Mouse (Mus musculus) intestine, embryonic 14.5 days (tissue): ENCODE measurements around the gene Eipr1. TPM values are rescaled to one million over a fixed set of nuclear protein-coding genes. Genes with fewer than 3 reads are reported as not detected.
A peak's percentile ranks its signal among the peaks of the same experiment; 100 is the strongest.

ENCODE experiments used
- ATAC-seq: fragments of 200-750 bp; cut with Nextera tagmentation; replicated peaks from 2 replicates; pipeline ENCODE4 v1.8.0; 2017; ENCODE audit warnings: low read depth, moderate number of reproducible peaks, moderate TSS enrichment, moderate library complexity; ENCODE audit not compliant: low FRiP score, low TSS enrichment
- DNase-seq: peaks from one replicate; pipeline ENCODE4 v3.0.0-alpha.2; 2018; ENCODE audit warnings: low spot score
- H3K27ac ChIP-seq: fragments of 300-500 bp; sonication (generic); 2 replicates; pipeline ENCODE4 v1.5.1; 2014; ENCODE audit warnings: low read depth, mild to moderate bottlenecking, control low read depth
- H3K27me3 ChIP-seq: fragments of 300-500 bp; sonication (generic); replicated peaks from 2 replicates; pipeline ENCODE4 v1.6.1; 2014; ENCODE audit warnings: low read length, control low read depth; ENCODE audit not compliant: control insufficient read depth, insufficient read depth
- H3K36me3 ChIP-seq: fragments of 300-500 bp; sonication (generic); 2 replicates; pipeline ENCODE4 v1.6.1; 2014; ENCODE audit warnings: low read length, control low read depth; ENCODE audit not compliant: control insufficient read depth, insufficient read depth
- H3K4me1 ChIP-seq: fragments of 300-500 bp; sonication (generic); replicated peaks from 2 replicates; pipeline ENCODE4 v1.6.1; 2014; ENCODE audit warnings: low read length, control low read depth, mixed read lengths; ENCODE audit not compliant: control insufficient read depth, insufficient read depth
- H3K4me2 ChIP-seq: fragments of 300-500 bp; sonication (generic); 2 replicates; pipeline ENCODE4 v1.6.1; 2014; ENCODE audit warnings: low read length
- H3K4me3 ChIP-seq: fragments of 300-500 bp; sonication (generic); 2 replicates; pipeline ENCODE4 v1.5.1; 2014; ENCODE audit warnings: low read depth, low read length, control low read depth, mixed read lengths
- H3K9ac ChIP-seq: fragments of 300-500 bp; sonication (generic); 2 replicates; pipeline ENCODE4 v1.6.1; 2014; ENCODE audit warnings: mild to moderate bottlenecking, low read length
- H3K9me3 ChIP-seq: fragments of 300-500 bp; sonication (generic); 2 replicates; pipeline ENCODE4 v1.6.1; 2016; ENCODE audit warnings: low read length, control low read depth; ENCODE audit not compliant: control insufficient read depth
- whole genome bisulfite sequencing: fragments of 180-500 bp; shearing (Covaris S2); extraction: QIAGEN DNeasy Blood & Tissue Kit; methylation state at CpG from one replicate; pipeline ENCODE4 v1.1.7; 2014; 5-methylcytosine and 5-hydroxymethylcytosine counted together
- polyA plus RNA-seq: library from polyadenylated mRNA; unstranded; fragments of >200 nt; fragmentation: Nextera tagmentation; extraction: Ambion mirVana; gene quantifications from 2 replicates; pipeline ENCODE4 v1.2.1, GENCODE M21; 2014

The Eipr1 gene
- 31.0 and 32.4 TPM in 2 replicates for polyA plus RNA-seq

- Histone ChIP-seq H3K4me1 (peaks cover 8% of the 10 kb centered on the region; the same call in 1 of the 2 replicates), H3K4me2 (peak within 1 kb of the TSS; percentile 90), H3K27me3 (no peaks in the 10 kb centered on the region), H3K27ac (peak within 1 kb of the TSS; percentile 34; the same call in 1 of the 2 replicates), H3K4me3 (peak within 1 kb of the TSS; percentile 80), H3K9me3 (no peaks in the 10 kb centered on the region), H3K36me3 (peaks cover 4% of the 10 kb centered on the region), H3K9ac (peak within 1 kb of the TSS; percentile 62)
- peak; percentile 92 for DNase-seq
- 4% methylated on average over 36 of the region's 36 CpGs for WGBS
- peak; percentile 83 for ATAC-seq
Measured at GRCm38 (mm10) chr12:28751508-28752263, at the start of gene Eipr1. TSS of gene Eipr1 (plus strand) at chr12:28751803.

DNA sequence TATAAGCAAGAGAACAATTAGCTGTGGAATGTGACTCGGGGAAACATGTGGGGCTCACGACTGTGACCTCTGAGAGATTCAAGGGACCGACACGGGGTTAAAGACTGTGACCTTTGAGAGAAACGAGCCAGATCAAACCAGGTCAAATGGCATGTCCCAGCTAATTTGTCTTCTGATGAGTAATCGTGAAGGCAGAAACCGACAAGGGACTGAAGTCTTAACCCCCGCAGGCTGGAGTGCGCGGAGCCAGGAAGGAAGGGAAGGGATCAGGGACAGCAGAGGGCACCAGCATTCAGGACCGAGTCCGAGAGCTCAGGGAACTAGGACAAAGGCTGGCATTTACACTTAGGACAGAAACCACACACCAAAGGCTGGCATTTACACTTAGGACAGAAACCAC is 47.2 kb upstream of the Eipr1 start:
- Histone ChIP-seq H3K9ac (no peak overlapping the region), H3K27ac (no peak overlapping the region), H3K9me3 (no peaks in the 10 kb centered on the region), H3K36me3 (peaks cover 9% of the 10 kb centered on the region), H3K4me2 (no peak overlapping the region), H3K4me3 (no peak overlapping the region), H3K27me3 (no peaks in the 10 kb centered on the region), H3K4me1 (peaks cover 5% of the 10 kb centered on the region; the same call in 1 of the 2 replicates)
- 22% methylated on average over 12 of the region's 12 CpGs for WGBS
- DNase-seq (no peak), ATAC-seq (no peak)

DNA sequence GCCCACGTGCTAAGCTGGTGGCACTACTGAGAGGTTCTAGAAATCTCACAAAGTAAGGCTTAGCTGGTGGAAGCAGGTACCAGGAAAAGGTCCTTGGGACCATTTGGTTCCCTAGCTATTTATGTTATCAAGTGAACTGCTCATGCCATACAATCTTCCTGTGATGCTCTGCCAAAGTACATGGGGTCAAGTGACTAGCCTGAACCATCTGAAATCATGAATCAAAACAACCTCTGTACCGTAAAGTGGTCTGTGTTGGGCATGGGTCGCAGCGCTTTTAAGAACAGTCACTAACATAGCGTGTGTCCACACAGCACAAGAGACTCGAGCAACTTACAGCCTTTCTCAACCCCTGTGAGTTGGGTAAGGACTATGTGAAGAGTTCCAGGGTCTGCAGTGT is 46.4 kb upstream of the Eipr1 start:
- Histone ChIP-seq H3K4me2 (no peak overlapping the region), H3K27ac (no peak overlapping the region), H3K9me3 (no peaks in the 10 kb centered on the region), H3K36me3 (peaks cover 17% of the 10 kb centered on the region), H3K4me3 (no peak overlapping the region), H3K4me1 (peaks cover 1% of the 10 kb centered on the region; the same call in 1 of the 2 replicates), H3K27me3 (no peaks in the 10 kb centered on the region), H3K9ac (no peak overlapping the region)
- no peak for ATAC-seq
- DNase-seq: no peak
- WGBS: 87% methylated on average over 6 of the region's 6 CpGs

GRCm38 (mm10) chr12:28708154-28708553 is 43.4 kb upstream of the Eipr1 start:
- no peak overlapping the region for H3K9ac ChIP-seq
- H3K9me3 ChIP-seq: no peaks in the 10 kb centered on the region
- ATAC-seq: no peak
- no peak overlapping the region for H3K4me3 ChIP-seq
- no peaks in the 10 kb centered on the region for H3K4me1 ChIP-seq
- H3K27me3 ChIP-seq: no peaks in the 10 kb centered on the region
- DNase-seq: no peak
- WGBS: 87% methylated on average over 4 of the region's 4 CpGs
- no peak overlapping the region for H3K4me2 ChIP-seq
- peaks cover 41% of the 10 kb centered on the region for H3K36me3 ChIP-seq
- no peak overlapping the region for H3K27ac ChIP-seq

DNA sequence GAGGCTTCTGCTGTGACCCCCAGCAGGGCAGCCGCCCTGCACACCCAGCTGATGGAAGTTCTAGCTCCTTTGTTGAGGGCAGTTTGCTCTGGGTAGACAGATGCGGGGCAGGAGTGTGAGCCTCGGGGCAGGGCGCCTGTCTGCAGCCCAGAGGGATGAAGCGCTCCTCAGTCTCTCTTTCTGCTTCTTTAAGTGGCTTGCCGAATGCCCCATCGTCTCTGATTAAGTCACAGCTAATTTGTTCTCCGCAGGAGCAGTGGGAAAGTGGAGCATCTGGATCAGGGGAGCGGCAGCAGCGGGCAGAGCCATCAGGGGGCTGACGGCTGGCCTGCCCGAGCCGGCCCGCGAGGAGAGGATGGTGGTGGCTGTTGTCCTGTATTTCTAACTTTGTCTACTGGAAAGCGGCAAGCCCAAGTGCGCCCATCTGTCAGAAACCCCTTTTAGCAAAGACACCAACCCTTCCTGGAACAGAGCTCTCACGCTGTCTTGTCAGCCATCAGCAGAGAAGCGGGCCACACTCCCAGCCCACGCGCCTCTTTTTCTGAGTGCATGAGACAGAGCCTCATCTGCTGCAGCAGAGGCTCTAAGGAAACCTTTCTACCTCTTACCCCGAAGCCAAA is 40.9 kb upstream of the Eipr1 start:
- Histone ChIP-seq H3K36me3 (peaks cover 39% of the 10 kb centered on the region), H3K4me1 (no peaks in the 10 kb centered on the region), H3K4me3 (no peak overlapping the region), H3K4me2 (no peak overlapping the region), H3K27ac (no peak overlapping the region), H3K9me3 (no peaks in the 10 kb centered on the region), H3K9ac (no peak overlapping the region), H3K27me3 (no peaks in the 10 kb centered on the region)
- DNase-seq: no peak
- no peak for ATAC-seq
- 80% methylated on average over 22 of the region's 22 CpGs for WGBS

- DNase-seq (no peak), ATAC-seq (no peak)
- H3K27ac ChIP-seq: no peak overlapping the region
- H3K36me3 ChIP-seq: peaks cover 40% of the 10 kb centered on the region
- H3K9ac ChIP-seq: no peak overlapping the region
- H3K4me3 ChIP-seq: no peak overlapping the region
- 85% methylated on average over 24 of the region's 24 CpGs for WGBS
- no peaks in the 10 kb centered on the region for H3K9me3 ChIP-seq
- no peaks in the 10 kb centered on the region for H3K4me1 ChIP-seq
- H3K27me3 ChIP-seq: no peaks in the 10 kb centered on the region
- H3K4me2 ChIP-seq: no peak overlapping the region
Measured at GRCm38 (mm10) chr12:28714822-28715632, 36.6 kb upstream of the Eipr1 start.

DNA sequence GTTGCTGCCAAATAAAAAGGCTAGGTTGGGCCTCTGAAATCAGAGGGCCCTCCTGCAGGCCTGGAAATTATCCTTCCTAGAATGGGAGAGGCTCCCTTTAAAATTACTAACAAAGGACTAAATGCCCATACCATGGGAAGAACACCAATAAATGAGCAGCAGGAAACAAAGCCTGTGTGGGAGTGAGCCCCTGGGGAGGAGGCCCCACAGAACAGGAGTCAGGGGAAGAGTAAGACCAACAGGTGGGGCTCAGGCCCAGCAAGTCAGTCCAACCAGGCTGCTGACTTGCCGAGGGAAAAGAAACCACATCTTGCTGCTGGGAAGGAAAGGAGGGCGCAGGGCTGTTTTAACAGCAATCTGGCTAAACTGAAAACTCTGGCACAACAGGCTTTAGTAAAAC is 34.5 kb upstream of the Eipr1 start:
- no peak overlapping the region for H3K4me3 ChIP-seq
- no peak overlapping the region for H3K27ac ChIP-seq
- 86% methylated on average over 2 of the region's 2 CpGs for WGBS
- H3K36me3 ChIP-seq: peaks cover 42% of the 10 kb centered on the region
- H3K27me3 ChIP-seq: no peaks in the 10 kb centered on the region
- DNase-seq (no peak), ATAC-seq (no peak)
- H3K4me2 ChIP-seq: no peak overlapping the region
- no peaks in the 10 kb centered on the region for H3K9me3 ChIP-seq
- H3K9ac ChIP-seq: no peak overlapping the region
- no peaks in the 10 kb centered on the region for H3K4me1 ChIP-seq

DNA sequence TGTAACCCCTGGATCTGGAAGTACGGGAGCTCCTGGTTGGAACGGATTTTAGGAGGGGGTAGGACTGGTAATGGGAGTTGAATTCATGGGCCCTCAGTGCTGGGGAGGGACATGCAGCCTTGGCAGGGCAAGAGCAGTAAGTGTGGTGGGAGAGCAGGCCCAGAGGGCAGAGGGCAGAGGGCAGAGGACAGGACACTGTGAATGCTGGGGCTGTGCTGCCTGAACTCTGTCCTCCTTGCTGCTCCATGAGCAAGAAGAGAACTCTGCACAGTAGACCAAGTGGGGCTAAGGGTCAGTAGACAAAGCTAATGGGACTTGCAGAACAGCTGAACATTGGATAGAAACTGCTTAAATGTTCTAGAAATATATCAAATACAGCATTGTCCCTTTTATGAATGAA is 33.5 kb upstream of the Eipr1 start:
- no peak for ATAC-seq
- WGBS: 92% methylated on average over 2 of the region's 2 CpGs
- no peaks in the 10 kb centered on the region for H3K27me3 ChIP-seq

More for the DNA sequence above, 33.5 kb upstream of the Eipr1 start:
- Histone ChIP-seq H3K27ac (no peak overlapping the region), H3K4me3 (no peak overlapping the region), H3K4me2 (no peak overlapping the region), H3K4me1 (no peaks in the 10 kb centered on the region), H3K36me3 (peaks cover 41% of the 10 kb centered on the region), H3K9ac (no peak overlapping the region), H3K9me3 (no peaks in the 10 kb centered on the region)
- DNase-seq: no peak
